Mouse (Mus musculus) retina, postnatal 1 day (tissue): ENCODE results near the gene Tnfsf13.
A peak's percentile ranks its signal among the peaks of the same experiment; 100 is the strongest.
"Not testable (repeated sequence)": the region's sequence is repeated elsewhere in the genome, so short reads cannot be mapped to it uniquely, and the experiment has no call there.

ENCODE experiments used
- DNase-seq: peaks from one replicate; pipeline ENCODE4 v3.0.0-alpha.2; 2012

The Tnfsf13 gene

DNA sequence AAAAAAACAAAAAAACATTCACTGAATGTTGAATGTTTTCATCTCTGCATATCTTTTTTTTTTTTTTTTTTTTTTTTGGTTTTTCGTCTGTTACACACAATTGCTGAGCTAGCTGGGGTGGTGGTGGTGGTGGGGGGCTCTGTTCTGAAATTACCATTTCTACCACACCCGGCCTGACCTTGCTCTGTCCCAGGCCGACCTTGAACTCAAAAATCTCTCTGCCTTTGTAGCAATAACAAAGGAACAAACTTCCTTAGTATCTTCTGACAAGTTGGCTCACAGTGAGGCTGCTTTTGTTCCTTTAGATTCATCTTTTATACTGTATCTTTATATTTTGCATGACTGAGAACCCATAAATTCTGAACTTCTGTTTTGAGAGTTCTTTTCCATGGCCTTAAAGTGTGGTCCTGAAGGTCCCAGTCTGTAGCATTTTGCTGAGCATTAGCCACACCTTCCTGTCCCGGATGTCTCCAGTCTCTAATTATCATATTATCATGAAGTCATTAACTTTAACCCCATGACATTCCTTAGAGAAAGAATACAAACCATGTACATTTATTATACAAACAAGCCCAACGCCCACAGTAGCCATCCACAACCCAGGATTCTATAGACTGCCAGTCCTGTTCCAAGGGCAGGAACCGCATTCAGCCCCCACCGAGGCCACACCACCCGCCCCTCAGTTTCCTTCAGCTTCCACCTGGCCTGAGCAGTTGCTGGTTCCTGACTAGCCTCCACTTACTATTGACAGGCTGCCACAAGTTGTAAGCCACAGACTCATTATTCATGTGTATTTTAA, 18.4 kb upstream of the Tnfsf13 start:
- DNase-seq = no peak

- DNase-seq = not testable (repeated sequence)
Measured at GRCm38 (mm10) chr11:69703381-69703780, 17.8 kb upstream of the Tnfsf13 start.

DNA sequence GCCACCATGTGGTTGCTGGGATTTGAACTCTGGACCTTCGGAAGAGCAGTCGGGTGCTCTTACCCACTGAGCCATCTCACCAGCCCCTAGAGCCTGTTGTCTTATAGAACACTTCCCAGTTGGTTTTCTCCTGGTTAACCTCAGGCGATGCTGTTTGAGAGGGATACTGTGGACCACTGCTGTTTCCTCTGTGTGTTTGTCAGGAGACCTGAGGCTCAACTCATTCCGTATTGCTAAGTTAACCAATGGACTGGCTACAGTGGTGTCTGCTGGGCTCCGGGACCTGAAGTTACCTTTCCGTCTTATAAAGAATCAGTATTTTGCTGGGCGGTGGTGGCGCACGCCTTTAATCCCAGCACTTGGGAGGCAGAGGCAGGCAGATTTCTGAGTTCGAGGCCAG, 17.3 kb upstream of the Tnfsf13 start:
- DNase-seq = not testable (repeated sequence)

DNA sequence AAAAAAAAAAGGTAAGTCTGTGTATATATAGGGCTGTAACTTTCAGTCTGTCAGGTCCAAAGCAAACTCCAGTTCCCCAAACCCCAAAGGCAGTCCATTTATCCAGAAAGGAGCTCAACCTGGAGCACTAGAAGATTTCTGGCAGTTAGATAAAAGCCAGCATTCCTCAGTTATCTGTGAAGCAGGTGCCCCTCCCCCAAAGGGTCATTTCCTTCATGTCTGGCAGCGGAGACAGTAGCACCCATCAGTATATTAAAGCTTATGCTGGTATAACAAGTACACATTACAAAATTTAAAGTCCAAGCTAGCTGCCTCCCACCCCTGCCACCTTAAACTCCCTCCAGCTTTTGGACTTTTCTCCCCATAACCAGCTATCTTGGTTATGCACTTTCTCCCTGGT, 14.0 kb upstream of the Tnfsf13 start:
- no peak for DNase-seq

DNA sequence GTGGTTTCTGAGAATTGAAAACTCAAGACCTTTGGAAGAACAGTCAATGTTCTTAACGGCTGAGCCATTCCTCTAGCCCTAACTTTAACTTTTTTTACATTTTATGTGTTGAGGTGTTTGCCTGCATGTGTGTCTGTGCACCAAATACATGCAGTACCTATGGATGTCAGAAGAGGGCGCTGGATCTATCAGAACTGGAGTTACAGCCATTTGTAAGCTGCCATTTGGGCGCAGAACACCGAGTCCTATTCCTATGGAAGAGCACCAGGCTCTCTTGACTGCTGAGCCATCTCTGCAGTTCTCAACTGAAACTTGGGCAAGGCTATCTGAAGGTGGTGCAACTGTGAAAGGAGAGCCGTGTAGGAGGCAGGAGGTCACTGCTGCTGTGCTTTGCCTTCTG, 13.0 kb upstream of the Tnfsf13 start:
- DNase-seq = no peak

DNA sequence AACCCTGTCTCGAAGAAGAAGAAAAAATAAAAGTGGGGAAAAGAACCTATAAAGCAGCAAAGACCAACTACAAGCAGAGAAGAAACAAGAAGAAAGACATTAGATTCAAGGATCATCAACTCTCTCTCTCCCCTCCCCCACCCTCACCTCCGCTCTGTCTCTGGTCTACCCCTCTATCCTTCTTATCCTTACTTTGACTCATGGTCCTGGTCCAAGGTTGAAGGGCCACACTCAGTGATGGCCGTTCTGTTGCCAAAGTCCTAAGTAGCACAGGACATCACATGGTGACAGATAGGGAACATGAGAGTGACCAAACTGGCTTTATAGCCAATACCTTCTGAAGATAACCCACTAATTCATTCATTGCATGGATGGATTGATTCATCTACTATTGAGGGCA, 11.8 kb upstream of the Tnfsf13 start:
- DNase-seq = no peak

DNA sequence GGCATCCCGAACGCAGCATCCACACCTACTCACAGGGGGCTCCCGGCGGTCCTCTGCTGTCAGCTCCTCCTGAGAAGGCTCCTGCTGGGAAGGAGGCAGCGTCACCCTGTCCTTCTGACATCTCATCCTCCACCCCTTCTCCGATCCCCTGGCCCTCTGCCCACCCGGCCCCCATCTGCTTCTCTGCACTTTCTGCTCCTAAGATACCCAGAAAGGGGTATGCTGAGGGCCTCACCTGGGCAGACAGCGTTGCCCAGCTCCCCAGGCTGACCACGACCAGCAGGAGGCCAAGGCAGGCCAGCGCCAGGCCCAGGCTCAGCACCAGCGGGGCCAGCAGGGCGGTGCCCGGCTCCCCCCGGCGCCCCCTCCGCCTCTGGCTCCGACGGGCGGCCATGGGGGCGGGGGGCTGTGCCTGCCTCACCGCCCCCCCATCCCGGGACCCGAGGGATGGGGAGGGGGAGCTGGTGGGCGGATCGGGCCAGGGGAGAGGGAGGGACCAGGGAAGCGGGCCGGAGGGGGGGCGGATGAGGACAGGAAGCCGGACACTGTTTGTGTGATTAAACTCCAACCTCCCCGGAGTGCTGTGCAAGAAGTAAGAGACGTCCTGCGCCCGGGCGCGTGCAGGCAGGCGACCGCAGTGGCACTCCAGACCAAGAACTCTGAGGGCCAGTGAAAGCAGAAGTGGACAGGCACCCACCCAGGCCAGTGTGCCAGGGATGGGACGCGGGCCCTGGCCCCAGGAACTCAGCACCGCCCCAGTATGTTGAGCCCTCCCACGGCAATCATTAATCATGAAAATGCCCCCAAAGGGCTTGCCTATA, 10.0 kb upstream of the Tnfsf13 start, which contains the start of the genes Tnfsf12 and Tnfsfm13:
Gene Tnfsf12, minus strand, starts transcription at position 489 of the 821 bp plus-strand sequence.
Gene Tnfsfm13, minus strand, starts transcription at position 738 of the 821 bp plus-strand sequence.
- DNase-seq = peak; percentile 73

DNA sequence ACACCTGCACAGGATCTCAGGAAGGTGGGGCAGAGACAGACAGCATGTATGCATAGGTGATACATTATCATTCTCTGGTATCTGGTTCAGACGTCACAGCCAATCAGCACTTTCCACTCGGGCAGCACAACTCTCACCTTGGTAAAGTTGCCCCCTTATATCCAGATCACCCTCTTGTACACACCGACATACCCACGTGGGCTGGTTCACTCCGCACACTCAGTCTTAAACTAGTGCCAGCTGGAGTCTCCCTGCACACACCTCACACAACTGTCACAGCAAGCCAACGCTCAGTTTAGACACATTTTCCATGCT, 9.4 kb upstream of the Tnfsf13 start:
- no peak for DNase-seq

DNA sequence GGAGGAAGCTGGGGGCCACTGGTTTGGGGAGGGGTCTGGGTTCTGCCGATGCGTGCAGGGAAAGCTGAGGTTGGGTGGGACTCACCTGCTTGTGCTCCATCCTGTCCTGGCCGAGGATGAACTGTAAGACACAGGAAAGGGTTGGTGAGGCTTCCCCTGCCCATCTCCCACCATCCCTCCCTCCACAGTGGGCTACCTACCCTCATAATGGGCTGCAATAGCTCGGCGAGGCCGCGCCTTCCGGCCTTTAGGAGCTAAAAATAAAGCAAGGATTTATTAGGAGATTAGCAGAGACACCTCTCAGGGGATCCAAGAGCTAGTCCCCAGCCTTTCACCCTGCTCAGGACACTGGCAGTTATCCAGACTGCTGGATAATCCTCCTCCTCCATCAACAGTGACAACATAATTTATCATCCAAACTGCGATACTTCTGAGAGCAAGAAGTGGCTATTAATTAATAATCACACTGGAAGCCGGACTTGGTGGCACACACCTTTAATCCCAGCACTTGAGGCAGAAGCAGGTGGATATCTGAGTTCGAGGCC, 7.9 kb upstream of the Tnfsf13 start:
- peak; percentile 80 for DNase-seq

- DNase-seq = no peak
Measured at GRCm38 (mm10) chr11:69692863-69693262, 7.3 kb upstream of the Tnfsf13 start.

DNA sequence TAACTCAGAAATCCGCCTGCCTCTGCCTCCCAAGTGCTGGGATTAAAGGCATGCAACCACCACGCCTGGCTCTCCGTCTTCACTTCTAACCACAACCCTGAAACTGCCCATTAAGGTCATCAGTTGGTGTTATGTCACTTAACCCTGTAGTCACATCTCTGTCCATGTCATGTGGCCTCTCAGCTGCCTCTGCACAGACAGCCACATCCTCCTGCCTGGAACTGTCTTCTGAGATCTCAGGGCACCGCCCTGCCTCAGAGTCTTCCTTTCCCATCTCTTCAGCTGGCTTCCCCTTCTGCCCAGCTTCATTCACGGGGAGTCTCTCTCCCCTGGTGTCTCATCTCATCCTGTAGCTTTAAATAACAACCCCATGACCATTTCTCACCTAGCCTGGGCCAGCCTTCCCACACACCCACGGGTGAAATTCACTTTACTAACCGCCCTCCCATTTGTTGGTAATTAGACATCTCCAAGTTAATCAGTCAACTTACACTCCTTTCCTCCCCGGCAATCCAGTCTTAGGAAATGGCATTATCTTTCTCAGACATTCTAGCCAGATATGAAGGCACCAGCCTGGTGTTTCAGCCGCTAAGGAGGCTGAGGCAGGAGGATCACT, 6.7 kb upstream of the Tnfsf13 start:
- no peak for DNase-seq

- DNase-seq = no peak
Measured at GRCm38 (mm10) chr11:69689891-69690290, 4.3 kb upstream of the Tnfsf13 start.

- DNase-seq = no peak
Measured at GRCm38 (mm10) chr11:69687061-69687460, 1.5 kb upstream of the Tnfsf13 start.

DNA sequence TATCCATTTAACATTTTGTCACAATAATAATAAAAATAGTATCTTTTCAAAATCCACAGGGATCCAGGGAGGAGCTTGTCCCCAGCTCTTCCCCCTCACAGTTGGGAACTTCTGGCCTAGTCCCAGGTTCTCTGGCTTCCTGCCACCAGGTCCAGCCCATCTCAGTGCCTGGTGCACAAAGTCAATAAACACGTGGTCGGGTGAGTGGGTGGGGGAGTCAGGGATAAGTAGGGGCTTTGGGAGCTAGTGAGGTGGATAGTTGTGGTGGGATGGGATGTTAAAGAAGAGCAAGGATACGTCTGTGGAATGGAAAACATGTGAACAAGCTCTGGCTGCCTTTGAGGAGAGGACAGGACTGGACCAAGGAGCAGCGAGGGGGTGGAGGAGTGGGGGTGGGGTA, 793 bp upstream of the Tnfsf13 start:
- DNase-seq = no peak

DNA sequence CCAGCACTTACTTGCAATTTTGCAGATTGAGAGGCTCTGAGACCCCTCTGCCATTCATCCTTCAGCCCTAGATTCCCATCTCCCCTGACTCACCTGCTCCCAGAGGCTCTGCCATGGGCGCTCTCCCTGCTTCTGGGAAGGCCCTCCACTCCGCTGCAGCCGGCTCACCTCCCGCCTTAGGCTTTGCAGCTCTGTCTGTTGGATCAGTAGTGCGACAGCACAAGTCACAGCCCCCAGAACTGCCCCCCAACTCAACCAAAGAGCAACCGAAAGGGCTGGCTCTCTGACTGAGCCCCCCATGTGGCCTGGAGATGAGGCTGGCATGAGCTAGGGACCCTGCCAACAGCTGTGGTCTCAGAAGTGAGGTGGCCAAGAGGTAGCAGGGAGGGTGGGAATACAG, 648 bp downstream of the Tnfsf13 start:
- no peak for DNase-seq

- no peak for DNase-seq
Measured at GRCm38 (mm10) chr11:69684128-69684745, 1.3 kb downstream of the Tnfsf13 start.

DNA sequence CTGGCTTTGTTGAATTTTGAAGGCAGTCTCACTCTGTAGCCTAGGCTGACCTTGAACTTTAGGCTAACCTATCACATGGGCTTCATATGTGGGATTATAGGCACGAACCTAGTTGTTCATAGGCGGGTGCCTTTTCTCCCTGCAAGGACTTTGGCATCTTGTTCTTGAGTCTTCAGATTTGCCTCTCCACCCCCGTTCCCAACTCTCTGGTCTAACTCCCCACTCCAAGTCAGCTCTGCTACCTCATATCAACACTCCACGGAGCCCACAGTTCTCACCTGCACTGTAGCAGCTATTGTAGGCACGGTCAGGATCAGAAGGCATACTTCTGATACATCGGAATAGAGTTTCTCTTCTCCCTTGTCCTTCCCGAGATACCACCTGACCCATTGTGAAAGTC, 2.0 kb downstream of the Tnfsf13 start:
- no peak for DNase-seq

GRCm38 (mm10) chr11:69682840-69683533, 2.6 kb downstream of the Tnfsf13 start:
- peak; percentile 95 for DNase-seq

- DNase-seq = no peak
Measured at GRCm38 (mm10) chr11:69682209-69682839, 3.3 kb downstream of the Tnfsf13 start.

- peak; percentile 98 for DNase-seq
Measured at GRCm38 (mm10) chr11:69681314-69682208, 4.0 kb downstream of the Tnfsf13 start, which contains the start of gene Senp3. Gene Senp3 (minus strand): TSS chr11:69682084.
